Mouse (Mus musculus): ENCODE data around the gene Hlcs. TPM values are rescaled to one million over a fixed set of nuclear protein-coding genes. Genes with fewer than 3 reads are reported as not detected.

Hlcs gene
- polyA plus RNA-seq, 1 experiment: 3.5 TPM

DNA sequence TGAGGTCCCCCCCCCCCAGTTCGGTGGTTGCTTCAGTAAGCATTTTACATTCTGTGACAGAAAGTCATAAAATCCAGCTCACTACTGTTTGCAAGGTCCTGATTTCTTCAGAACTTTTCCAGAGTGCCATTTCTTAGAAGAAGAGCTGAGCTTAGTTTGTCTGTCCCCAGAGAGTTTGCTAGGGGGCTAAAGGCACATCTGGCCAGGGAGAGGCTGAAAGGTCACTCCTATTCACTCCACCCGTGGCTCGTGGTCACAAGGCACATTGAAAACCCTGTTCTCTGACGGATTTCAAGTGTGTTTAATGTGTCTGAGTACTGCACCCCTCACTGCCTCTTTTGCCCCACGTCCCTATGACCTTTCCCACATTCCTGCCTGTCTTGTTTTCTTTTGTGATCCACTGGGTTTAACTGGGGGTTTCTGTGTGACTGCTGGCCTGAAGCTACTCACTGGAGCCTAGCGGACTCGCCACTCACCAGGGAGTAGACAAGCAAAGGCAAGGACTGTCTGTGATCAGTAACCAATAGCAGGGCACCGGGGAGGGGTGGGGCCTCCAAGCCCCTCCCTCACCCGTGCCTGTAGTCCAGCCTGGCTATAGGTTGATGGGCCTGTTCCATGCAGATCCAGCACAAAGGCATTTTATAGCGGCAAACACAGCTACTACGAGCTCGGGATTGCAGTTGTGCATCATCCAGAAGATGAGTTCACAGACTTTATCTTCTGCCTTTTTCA is 215.5 kb downstream of the Hlcs start:
- Histone ChIP-seq H3K27me3 (ENCODE audit: control insufficient read depth, insufficient read depth, low read length) (peaks cover 3% of the 10 kb centered on the region; the same call in 1 of the 2 replicates), H3K4me1 (ENCODE audit: control insufficient read depth, insufficient read depth, low read length) (peaks cover 8% of the 10 kb centered on the region), H3K36me3 (ENCODE audit: control insufficient read depth, insufficient read depth, low read length) (no peaks in the 10 kb centered on the region), H3K27ac (ENCODE audit: control insufficient read depth, insufficient read depth, low read depth, low read length) (no peak overlapping the region), H3K4me3 (ENCODE audit: control insufficient read depth, low read depth, low read length) (no peak overlapping the region)
- TF ChIP-seq POLR2A (IDR thresholded peaks at IDR 0.05; ENCODE audit: control insufficient read depth, low read depth, low read length) (no peak), CTCF (IDR thresholded peaks at IDR 0.05; ENCODE audit: control insufficient read depth, insufficient read depth, insufficient replicate concordance, low read depth, low read length) (no peak)

DNA sequence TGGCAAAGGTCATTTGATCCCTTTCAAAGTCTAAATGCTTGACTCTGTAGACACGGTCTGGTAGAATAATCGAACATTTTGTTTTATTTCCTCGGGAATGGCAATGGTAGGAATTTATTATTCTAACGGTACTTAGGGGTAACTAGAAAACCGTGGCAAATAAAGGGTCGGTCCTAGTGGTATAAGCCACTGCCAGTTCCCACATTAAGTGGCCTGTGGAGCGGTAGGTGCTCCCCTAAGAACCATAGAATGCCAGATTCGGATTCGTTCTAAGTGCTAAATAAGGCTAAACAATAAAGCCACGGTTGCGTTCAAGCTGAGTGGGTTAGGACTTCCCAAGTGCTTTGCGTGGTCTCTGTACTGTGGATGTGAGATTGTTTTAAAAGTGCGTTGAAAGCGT is 216.9 kb downstream of the Hlcs start:
- TF ChIP-seq CTCF (IDR thresholded peaks at IDR 0.05; ENCODE audit: control insufficient read depth, insufficient read depth, insufficient replicate concordance, low read depth, low read length): no peak
- no peak for TF ChIP-seq POLR2A (IDR thresholded peaks at IDR 0.05; ENCODE audit: control insufficient read depth, low read depth, low read length)
- H3K36me3 ChIP-seq (ENCODE audit: control insufficient read depth, insufficient read depth, low read length): no peaks in the 10 kb centered on the region
- H3K4me3 ChIP-seq (ENCODE audit: control insufficient read depth, low read depth, low read length): no peak overlapping the region
- H3K4me1 ChIP-seq (ENCODE audit: control insufficient read depth, insufficient read depth, low read length): peaks cover 8% of the 10 kb centered on the region
- H3K27me3 ChIP-seq (ENCODE audit: control insufficient read depth, insufficient read depth, low read length): peaks cover 3% of the 10 kb centered on the region; the same call in 1 of the 2 replicates
- no peak overlapping the region for H3K27ac ChIP-seq (ENCODE audit: control insufficient read depth, insufficient read depth, low read depth, low read length)

DNA sequence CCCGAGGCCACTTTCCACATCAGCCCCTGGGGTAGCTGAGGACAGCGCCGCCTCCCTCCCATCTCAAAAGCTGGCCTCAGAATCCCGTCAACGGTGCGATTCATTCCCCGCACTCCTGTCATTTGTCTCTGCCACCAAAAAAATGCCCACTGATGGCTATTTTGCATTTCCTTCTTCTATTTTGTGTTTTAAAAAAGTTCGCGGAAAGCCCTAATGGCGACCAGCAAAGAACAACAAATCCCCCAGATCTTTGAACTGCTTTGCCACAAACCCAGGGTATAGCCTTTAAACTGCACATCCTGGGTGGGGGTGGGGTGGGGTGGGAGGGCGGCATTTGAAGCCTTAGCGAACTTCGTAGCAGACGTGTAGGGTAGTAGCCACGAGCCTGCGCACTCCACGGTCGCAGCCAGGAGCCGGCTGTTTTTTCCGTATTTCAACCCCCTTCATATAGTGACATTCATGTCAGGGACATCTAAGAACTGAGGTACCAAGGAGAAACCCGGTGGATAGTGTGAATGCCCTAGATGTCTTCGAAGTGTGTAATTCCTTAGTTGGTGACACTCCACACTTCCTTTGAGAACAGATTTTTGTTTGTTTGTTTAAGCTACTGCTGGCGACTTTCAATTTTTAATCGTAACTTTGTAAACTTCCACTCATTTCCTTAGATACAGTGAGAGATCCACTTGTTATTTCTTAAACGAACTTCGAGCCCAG is 218.1 kb downstream of the Hlcs start:
- Histone ChIP-seq H3K27me3 (ENCODE audit: control insufficient read depth, insufficient read depth, low read length) (peaks cover 3% of the 10 kb centered on the region; the same call in 1 of the 2 replicates), H3K36me3 (ENCODE audit: control insufficient read depth, insufficient read depth, low read length) (no peaks in the 10 kb centered on the region), H3K4me3 (ENCODE audit: control insufficient read depth, low read depth, low read length) (no peak overlapping the region; the same call in 1 of the 2 replicates), H3K4me1 (ENCODE audit: control insufficient read depth, insufficient read depth, low read length) (peaks cover 8% of the 10 kb centered on the region), H3K27ac (ENCODE audit: control insufficient read depth, insufficient read depth, low read depth, low read length) (no peak overlapping the region)
- TF ChIP-seq CTCF (IDR thresholded peaks at IDR 0.05; ENCODE audit: control insufficient read depth, insufficient read depth, insufficient replicate concordance, low read depth, low read length) (no peak), POLR2A (IDR thresholded peaks at IDR 0.05; ENCODE audit: control insufficient read depth, low read depth, low read length) (no peak)

DNA sequence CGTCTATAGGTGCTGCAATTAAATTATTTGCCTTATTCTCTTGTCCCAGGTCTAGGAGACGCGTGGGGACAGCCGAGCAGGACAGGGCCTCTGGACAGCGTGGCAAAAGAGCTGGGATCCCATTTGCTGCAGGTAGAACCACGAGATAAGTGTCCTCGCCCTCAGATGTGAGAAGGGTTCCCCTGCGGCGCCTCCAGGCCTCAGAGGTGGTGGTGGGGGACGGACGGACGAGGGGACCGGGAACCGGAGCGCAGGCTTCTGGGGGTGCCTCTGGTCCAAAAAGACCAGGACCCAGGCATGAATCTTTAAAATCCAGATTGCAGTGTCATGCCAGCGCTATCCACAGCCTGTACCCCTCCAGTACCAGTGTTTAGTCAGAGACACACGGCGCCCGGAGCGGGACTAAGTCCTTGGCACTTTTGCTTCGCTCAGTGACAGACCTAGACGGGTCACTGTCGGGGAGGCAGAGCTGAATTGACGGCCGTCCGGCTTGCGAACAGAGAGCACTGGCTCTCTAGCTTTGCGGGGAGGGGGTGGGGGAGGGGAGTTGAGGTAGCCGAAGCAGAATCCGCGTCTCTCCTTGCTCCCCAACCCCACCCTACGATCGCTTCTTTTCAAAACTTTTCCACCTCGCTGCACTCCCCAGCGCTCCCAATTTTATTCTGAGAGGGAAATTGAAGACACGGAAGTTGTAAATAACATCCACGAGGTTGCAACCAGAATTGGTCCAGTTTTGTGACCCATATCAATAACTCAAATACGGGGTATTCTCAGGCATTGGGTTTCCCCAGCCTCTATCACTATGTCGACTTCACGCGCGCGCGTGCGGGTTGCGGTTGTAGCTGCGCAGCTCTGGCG is 218.9 kb downstream of the Hlcs start:
- H3K27ac ChIP-seq (ENCODE audit: control insufficient read depth, insufficient read depth, low read depth, low read length): no peak overlapping the region
- no peak overlapping the region; the same call in 1 of the 2 replicates for H3K4me3 ChIP-seq (ENCODE audit: control insufficient read depth, low read depth, low read length)
- H3K36me3 ChIP-seq (ENCODE audit: control insufficient read depth, insufficient read depth, low read length): no peaks in the 10 kb centered on the region
- H3K4me1 ChIP-seq (ENCODE audit: control insufficient read depth, insufficient read depth, low read length): peaks cover 8% of the 10 kb centered on the region
- no peak for TF ChIP-seq POLR2A (IDR thresholded peaks at IDR 0.05; ENCODE audit: control insufficient read depth, low read depth, low read length)
- TF ChIP-seq CTCF (IDR thresholded peaks at IDR 0.05; ENCODE audit: control insufficient read depth, insufficient read depth, insufficient replicate concordance, low read depth, low read length): no peak
- peaks cover 3% of the 10 kb centered on the region; the same call in 1 of the 2 replicates for H3K27me3 ChIP-seq (ENCODE audit: control insufficient read depth, insufficient read depth, low read length)

DNA sequence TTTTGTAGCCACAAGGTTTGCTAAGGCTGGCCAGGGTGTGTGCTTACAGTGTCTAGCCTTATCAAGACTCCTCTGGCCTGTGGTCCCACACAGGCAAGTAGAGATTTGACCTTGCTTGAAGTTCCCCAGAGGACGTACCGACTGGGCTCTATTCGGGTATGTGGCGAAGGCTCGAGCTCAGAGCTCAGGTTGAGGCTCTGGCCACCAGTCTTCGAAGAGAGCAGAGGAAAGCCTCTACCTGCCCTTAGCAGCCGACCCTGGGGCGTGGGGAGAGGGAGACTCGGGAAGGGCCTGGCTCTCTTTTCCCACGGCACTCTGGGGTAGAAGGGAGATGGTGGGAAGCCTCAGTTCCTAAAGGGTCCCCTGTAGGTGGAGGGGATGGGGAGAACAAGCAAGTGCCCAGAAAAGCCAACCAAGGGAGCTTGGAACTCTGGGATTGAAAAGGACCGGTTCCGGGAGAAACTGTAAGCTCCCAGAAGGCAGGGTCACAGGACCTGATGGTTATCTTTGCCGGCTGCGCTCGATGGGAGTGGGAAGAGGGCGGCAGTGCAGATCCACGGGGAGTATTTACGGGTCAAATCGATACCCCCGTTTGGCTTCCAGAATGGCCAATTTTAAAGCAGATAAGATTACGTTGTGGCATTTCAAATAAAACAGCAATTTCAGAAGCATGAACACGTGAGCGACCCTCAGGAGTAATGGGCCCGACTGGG is 220.1 kb downstream of the Hlcs start:
- H3K36me3 ChIP-seq (ENCODE audit: control insufficient read depth, insufficient read depth, low read length): no peaks in the 10 kb centered on the region
- H3K27ac ChIP-seq (ENCODE audit: control insufficient read depth, insufficient read depth, low read depth, low read length): no peak overlapping the region
- no peak overlapping the region for H3K4me3 ChIP-seq (ENCODE audit: control insufficient read depth, low read depth, low read length)
- H3K27me3 ChIP-seq (ENCODE audit: control insufficient read depth, insufficient read depth, low read length): peaks cover 3% of the 10 kb centered on the region; the same call in 1 of the 2 replicates
- peaks cover 8% of the 10 kb centered on the region for H3K4me1 ChIP-seq (ENCODE audit: control insufficient read depth, insufficient read depth, low read length)
- TF ChIP-seq POLR2A (IDR thresholded peaks at IDR 0.05; ENCODE audit: control insufficient read depth, low read depth, low read length) (no peak), CTCF (IDR thresholded peaks at IDR 0.05; ENCODE audit: control insufficient read depth, insufficient read depth, insufficient replicate concordance, low read depth, low read length) (no peak)

DNA sequence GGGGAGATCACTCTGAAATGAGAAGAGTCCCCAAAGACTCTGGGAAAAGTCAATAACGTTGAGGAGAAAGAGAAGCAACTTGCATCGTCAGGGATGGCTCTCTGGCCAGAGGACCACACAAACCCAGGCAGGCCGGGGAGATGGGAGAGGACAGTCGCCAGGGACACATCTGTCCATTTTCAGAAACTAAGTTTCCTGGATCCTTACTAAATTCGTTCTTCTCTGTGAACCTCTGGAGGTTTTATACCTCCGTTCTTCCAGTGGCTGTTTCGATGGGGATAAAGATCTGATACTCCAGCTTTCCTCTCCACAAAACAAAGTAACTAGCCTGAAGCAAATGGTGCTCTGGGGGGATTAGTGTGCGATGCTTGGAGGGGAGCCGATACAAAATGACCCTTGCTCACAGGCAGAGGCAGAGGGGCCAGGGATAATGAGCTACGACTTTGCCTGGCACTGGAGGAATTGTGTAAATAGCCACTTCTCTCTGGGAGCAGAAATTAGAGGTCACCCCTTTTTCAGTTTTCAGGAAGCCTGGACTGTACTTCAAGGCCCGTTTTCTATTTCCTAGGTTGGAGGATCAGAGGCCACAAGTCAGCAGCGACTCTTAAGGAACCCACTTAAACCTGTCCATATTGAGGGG is 220.7 kb downstream of the Hlcs start:
- H3K36me3 ChIP-seq (ENCODE audit: control insufficient read depth, insufficient read depth, low read length): no peaks in the 10 kb centered on the region
- H3K27me3 ChIP-seq (ENCODE audit: control insufficient read depth, insufficient read depth, low read length): peaks cover 3% of the 10 kb centered on the region; the same call in 1 of the 2 replicates
- H3K27ac ChIP-seq (ENCODE audit: control insufficient read depth, insufficient read depth, low read depth, low read length): no peak overlapping the region
- no peak for TF ChIP-seq POLR2A (IDR thresholded peaks at IDR 0.05; ENCODE audit: control insufficient read depth, low read depth, low read length)
- TF ChIP-seq CTCF (IDR thresholded peaks at IDR 0.05; ENCODE audit: control insufficient read depth, insufficient read depth, insufficient replicate concordance, low read depth, low read length): no peak
- H3K4me1 ChIP-seq (ENCODE audit: control insufficient read depth, insufficient read depth, low read length): peaks cover 8% of the 10 kb centered on the region
- no peak overlapping the region for H3K4me3 ChIP-seq (ENCODE audit: control insufficient read depth, low read depth, low read length)
